Mouse (Mus musculus): ENCODE measurements around the gene Zmym4.

GRCm38 (mm10) chr4:126983321-126983720, 15.4 kb upstream of the Zmym4 start:
- no peak for TF ChIP-seq TCF12 (IDR thresholded peaks at IDR 0.05; ENCODE audit: insufficient read depth, poor library complexity, severe bottlenecking)
- TF ChIP-seq MAX (IDR thresholded peaks at IDR 0.05; ENCODE audit: low read depth), result no peak
- TF ChIP-seq USF1 (IDR thresholded peaks at IDR 0.05; ENCODE audit: low read depth), result no peak
- TF ChIP-seq MYOG (IDR thresholded peaks at IDR 0.05; ENCODE audit: control insufficient read depth in 1 of 3, insufficient read depth in 1 of 3, insufficient read length in 2 of 3, low read depth in 2 of 3), result no peak
- no peak for TF ChIP-seq E2F4 (IDR thresholded peaks at IDR 0.05; ENCODE audit: insufficient read depth)
- no peak for TF ChIP-seq POLR2A (IDR thresholded peaks at IDR 0.05; ENCODE audit: insufficient read length, low read depth)
- TF ChIP-seq MYOD1 (IDR thresholded peaks at IDR 0.05; ENCODE audit: control insufficient read depth in 1 of 3, insufficient read length in 2 of 3, low read depth in 2 of 3), result no peak

All from myocyte (in vitro differentiated cells).